Mouse (Mus musculus) embryonic facial prominence, embryonic 14.5 days (tissue): ENCODE data around the gene Spryd3. TPM values are rescaled to one million over a fixed set of nuclear protein-coding genes. Genes with fewer than 3 reads are reported as not detected.

Experiments
- ATAC-seq: fragments of 200-750 bp; cut with Nextera tagmentation; 2 replicates; pipeline ENCODE4 v1.8.0; 2017; ENCODE audit warnings: low read depth, moderate number of reproducible peaks, moderate TSS enrichment
- DNase-seq: peaks from one replicate; pipeline ENCODE4 v3.0.0-alpha.2; 2015; ENCODE audit warnings: low spot score
- H3K27ac ChIP-seq: fragments of 300-500 bp; sonication (generic); replicated peaks from 2 replicates; pipeline ENCODE4 v1.5.1; 2014; ENCODE audit warnings: low read depth, mild to moderate bottlenecking, low read length, moderate library complexity
- H3K27me3 ChIP-seq: fragments of 300-500 bp; sonication (generic); replicated peaks from 2 replicates; pipeline ENCODE4 v1.6.1; 2014; ENCODE audit warnings: low read length; ENCODE audit not compliant: control insufficient read depth, insufficient read depth
- H3K36me3 ChIP-seq: fragments of 300-500 bp; sonication (generic); 2 replicates; pipeline ENCODE4 v1.6.1; 2014; ENCODE audit warnings: low read length, mixed read lengths; ENCODE audit not compliant: control insufficient read depth, insufficient read depth
- H3K4me1 ChIP-seq: fragments of 300-500 bp; sonication (generic); 2 replicates; pipeline ENCODE4 v1.6.1; 2014; ENCODE audit warnings: antibody characterized with exemption, low read length; ENCODE audit not compliant: control insufficient read depth, insufficient read depth
- H3K4me2 ChIP-seq: fragments of 300-500 bp; sonication (generic); 2 replicates; pipeline ENCODE4 v1.6.1; 2014; ENCODE audit warnings: low read depth, mild to moderate bottlenecking, low read length, moderate library complexity, mixed read lengths
- H3K4me3 ChIP-seq: fragments of 300-500 bp; sonication (generic); 2 replicates; pipeline ENCODE4 v1.5.1; 2014; ENCODE audit warnings: low read depth, mild to moderate bottlenecking, low read length
- H3K9ac ChIP-seq: fragments of 300-500 bp; sonication (generic); 2 replicates; pipeline ENCODE4 v1.6.1; 2014; ENCODE audit warnings: low read depth, mild to moderate bottlenecking, low read length, moderate library complexity, mixed read lengths
- H3K9me3 ChIP-seq: fragments of 300-500 bp; sonication (generic); 2 replicates; pipeline ENCODE4 v1.6.1; 2016; ENCODE audit warnings: low read length; ENCODE audit not compliant: control insufficient read depth
- WGBS: fragments of 180-500 bp; shearing (Covaris S2); extraction: QIAGEN DNeasy Blood & Tissue Kit; methylation state at CpG from one replicate; pipeline ENCODE4 v1.1.7; 2014; 5-methylcytosine and 5-hydroxymethylcytosine counted together
- polyA plus RNA-seq: library from polyadenylated mRNA; unstranded; fragments of >200 nt; fragmentation: Nextera tagmentation; extraction: Ambion mirVana; gene quantifications from 2 replicates; pipeline ENCODE4 v1.2.1, GENCODE M21; 2014

Spryd3 gene
- polyA plus RNA-seq, 1 experiment from 2014 or later: 19.2 TPM

- H3K4me1 ChIP-seq: peaks cover 3% of the 10 kb centered on the region; the same call in 1 of the 2 replicates
- H3K9ac ChIP-seq: no peak overlapping the region
- no peaks in the 10 kb centered on the region for H3K9me3 ChIP-seq
- ATAC-seq (no peak), DNase-seq (no peak)
- H3K4me2 ChIP-seq: no peak overlapping the region
- no peaks in the 10 kb centered on the region for H3K36me3 ChIP-seq
- 25% methylated on average over 4 of the region's 4 CpGs for WGBS
- H3K27me3 ChIP-seq: no peaks in the 10 kb centered on the region
- H3K27ac ChIP-seq: no peak overlapping the region
- no peak overlapping the region for H3K4me3 ChIP-seq
Measured at GRCm38 (mm10) chr15:102152646-102153045, 16.6 kb upstream of the Spryd3 start.

GRCm38 (mm10) chr15:102150301-102151135 lies 14.5 kb upstream of the Spryd3 start, which contains the start of gene Soat2:
Gene Soat2 (plus strand): TSS chr15:102150526.
- peaks cover 3% of the 10 kb centered on the region; the same call in 1 of the 2 replicates for H3K4me1 ChIP-seq
- no peaks in the 10 kb centered on the region for H3K9me3 ChIP-seq
- H3K27ac ChIP-seq: no peak within 1 kb of the TSS
- no peaks in the 10 kb centered on the region for H3K36me3 ChIP-seq
- no peak within 1 kb of the TSS for H3K4me3 ChIP-seq
- H3K27me3 ChIP-seq: peaks cover 6% of the 10 kb centered on the region
- WGBS: 51% methylated on average over 19 of the region's 20 CpGs
- no peak for ATAC-seq
- no peak within 1 kb of the TSS for H3K4me2 ChIP-seq
- peak within 1 kb of the TSS; percentile 40 for H3K9ac ChIP-seq
- no peak for DNase-seq

GRCm38 (mm10) chr15:102149561-102149960 lies 13.5 kb upstream of the Spryd3 start:
- Histone ChIP-seq H3K36me3 (no peaks in the 10 kb centered on the region), H3K27ac (no peak overlapping the region), H3K4me1 (peaks cover 6% of the 10 kb centered on the region), H3K4me3 (no peak overlapping the region), H3K4me2 (no peak overlapping the region), H3K9ac (no peak overlapping the region), H3K9me3 (no peaks in the 10 kb centered on the region), H3K27me3 (peaks cover 16% of the 10 kb centered on the region)
- WGBS: 70% methylated on average over 4 of the region's 4 CpGs
- ATAC-seq: no peak
- no peak for DNase-seq

GRCm38 (mm10) chr15:102147674-102148402 lies 11.8 kb upstream of the Spryd3 start:
- H3K9ac ChIP-seq: no peak overlapping the region
- no peak overlapping the region for H3K4me3 ChIP-seq
- H3K4me1 ChIP-seq: peaks cover 13% of the 10 kb centered on the region
- H3K27ac ChIP-seq: no peak overlapping the region
- 69% methylated on average over 16 of the region's 16 CpGs for WGBS
- no peaks in the 10 kb centered on the region for H3K9me3 ChIP-seq
- H3K27me3 ChIP-seq: peaks cover 28% of the 10 kb centered on the region
- no peaks in the 10 kb centered on the region for H3K36me3 ChIP-seq
- ATAC-seq (no peak), DNase-seq (no peak)
- H3K4me2 ChIP-seq: no peak overlapping the region

- peak; percentile 53; the same call in 1 of the 2 replicates for ATAC-seq
- peaks cover 30% of the 10 kb centered on the region for H3K27me3 ChIP-seq
- 0% methylated on average over 1 of the region's 1 CpGs for WGBS
- DNase-seq: peak; percentile 26
- no peaks in the 10 kb centered on the region for H3K9me3 ChIP-seq
- no peak overlapping the region for H3K9ac ChIP-seq
- no peak overlapping the region for H3K4me3 ChIP-seq
- H3K27ac ChIP-seq: no peak overlapping the region
- peaks cover 13% of the 10 kb centered on the region for H3K4me1 ChIP-seq
- H3K36me3 ChIP-seq: no peaks in the 10 kb centered on the region
- no peak overlapping the region for H3K4me2 ChIP-seq
Measured at GRCm38 (mm10) chr15:102146882-102147281, 10.8 kb upstream of the Spryd3 start.

- Histone ChIP-seq H3K9ac (no peak overlapping the region), H3K4me2 (no peak overlapping the region), H3K27me3 (peaks cover 32% of the 10 kb centered on the region), H3K4me1 (peaks cover 13% of the 10 kb centered on the region), H3K9me3 (no peaks in the 10 kb centered on the region), H3K36me3 (no peaks in the 10 kb centered on the region), H3K27ac (no peak overlapping the region), H3K4me3 (no peak overlapping the region)
- 88% methylated on average over 5 of the region's 5 CpGs for WGBS
- DNase-seq (no peak), ATAC-seq (no peak)
Measured at GRCm38 (mm10) chr15:102146089-102146488, 10.1 kb upstream of the Spryd3 start.

- Histone ChIP-seq H3K27ac (no peak overlapping the region), H3K27me3 (peaks cover 32% of the 10 kb centered on the region), H3K36me3 (no peaks in the 10 kb centered on the region), H3K4me2 (no peak overlapping the region), H3K9ac (no peak overlapping the region), H3K4me1 (peaks cover 11% of the 10 kb centered on the region; the same call in 1 of the 2 replicates), H3K4me3 (no peak overlapping the region), H3K9me3 (no peaks in the 10 kb centered on the region)
- no peak for ATAC-seq
- WGBS: 85% methylated on average over 10 of the region's 10 CpGs
- no peak for DNase-seq
Measured at GRCm38 (mm10) chr15:102145330-102145729, 9.3 kb upstream of the Spryd3 start.

GRCm38 (mm10) chr15:102144726-102145125 lies 8.7 kb upstream of the Spryd3 start:
- Histone ChIP-seq H3K4me2 (peak overlapping the region; percentile 48), H3K27me3 (peaks cover 32% of the 10 kb centered on the region), H3K4me1 (peaks cover 11% of the 10 kb centered on the region; the same call in 1 of the 2 replicates), H3K36me3 (no peaks in the 10 kb centered on the region), H3K9me3 (no peaks in the 10 kb centered on the region), H3K9ac (peak overlapping the region; percentile 21; the same call in 1 of the 2 replicates), H3K4me3 (peak overlapping the region; percentile 28), H3K27ac (no peak overlapping the region)
- 13% methylated on average over 15 of the region's 19 CpGs for WGBS
- no peak for ATAC-seq
- DNase-seq: no peak
